Mouse (Mus musculus): ENCODE measurements around the gene Elmsan1. TPM values are rescaled to one million over a fixed set of nuclear protein-coding genes. Genes with fewer than 3 reads are reported as not detected.

The Elmsan1 gene
- polyA plus RNA-seq, 1 experiment from 2014 or later, result 9.2 TPM

GRCm38 (mm10) chr12:84198076-84198679 lies 20.5 kb downstream of the Elmsan1 start:
- Histone ChIP-seq H3K4me1 (peaks cover 47% of the 10 kb centered on the region), H3K36me3 (no peaks in the 10 kb centered on the region; the same call in 1 of the 2 replicates), H3K9me3 (replicated peaks) (no peaks in the 10 kb centered on the region), H3K27me3 (ENCODE audit: low read depth, poor library complexity, severe bottlenecking) (no peaks in the 10 kb centered on the region), H3K27ac (no peak overlapping the region), H3K4me3 (no peak overlapping the region)
- DNase-seq (ENCODE audit: low spot score), result no peak
- WGBS, result 66% methylated on average over 8 of the region's 8 CpGs

GRCm38 (mm10) chr12:84195195-84195594 lies 23.5 kb downstream of the Elmsan1 start:
- no peak for DNase-seq (ENCODE audit: low spot score)
- H3K4me3 ChIP-seq, result no peak overlapping the region
- H3K27ac ChIP-seq, result peak overlapping the region; percentile 26; the same call in 1 of the 2 replicates
- no peaks in the 10 kb centered on the region; the same call in 1 of the 2 replicates for H3K36me3 ChIP-seq
- 33% methylated on average over 6 of the region's 6 CpGs for WGBS
- peaks cover 72% of the 10 kb centered on the region for H3K4me1 ChIP-seq
- no peaks in the 10 kb centered on the region for H3K9me3 ChIP-seq (replicated peaks)
- H3K27me3 ChIP-seq (ENCODE audit: low read depth, poor library complexity, severe bottlenecking), result no peaks in the 10 kb centered on the region

DNA sequence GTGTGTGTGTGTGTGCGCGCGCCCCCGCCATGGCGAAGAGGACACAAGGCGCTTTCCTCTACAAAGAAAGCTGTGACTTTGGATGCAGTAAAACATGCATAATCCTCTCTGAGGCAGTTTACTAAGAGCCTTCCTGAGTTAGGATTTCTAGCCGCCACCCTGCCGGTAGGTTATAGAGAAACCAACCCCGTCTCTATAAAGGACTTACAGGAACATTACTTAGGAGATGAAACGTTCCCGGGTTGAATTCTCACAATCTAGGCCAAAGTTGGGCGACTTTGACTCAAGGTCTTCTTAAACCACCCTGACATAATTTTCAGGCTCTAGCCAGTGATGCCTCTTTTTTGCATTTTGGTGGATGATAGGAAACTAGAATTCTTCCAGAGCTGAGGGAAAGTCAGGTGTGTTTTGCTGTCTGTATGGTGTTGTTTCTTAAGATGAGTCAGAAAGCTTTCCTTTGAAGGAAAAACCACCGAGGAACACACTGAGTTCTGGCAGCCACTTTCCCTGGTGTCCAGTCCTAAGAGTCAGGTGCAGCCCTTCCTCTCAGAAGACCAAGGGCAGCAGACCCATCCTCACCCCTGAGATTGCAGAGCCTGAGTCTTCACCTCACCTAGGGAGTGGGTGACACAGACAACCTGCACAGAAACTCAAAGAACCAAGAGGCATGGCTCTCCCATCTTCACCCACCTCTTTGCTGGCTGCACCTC lies 24.1 kb downstream of the Elmsan1 start:
- WGBS, result 7% methylated on average over 13 of the region's 13 CpGs
- H3K4me3 ChIP-seq, result peak overlapping the region; percentile 82
- peak overlapping the region; percentile 94 for H3K27ac ChIP-seq
- H3K36me3 ChIP-seq, result no peaks in the 10 kb centered on the region
- no peaks in the 10 kb centered on the region for H3K9me3 ChIP-seq (replicated peaks)
- H3K4me1 ChIP-seq, result peaks cover 78% of the 10 kb centered on the region
- DNase-seq (ENCODE audit: low spot score), result no peak
- no peaks in the 10 kb centered on the region for H3K27me3 ChIP-seq (ENCODE audit: low read depth, poor library complexity, severe bottlenecking)

- peak overlapping the region; percentile 94 for H3K27ac ChIP-seq
- WGBS, result under 1% methylated on average over 49 of the region's 49 CpGs
- no peaks in the 10 kb centered on the region for H3K36me3 ChIP-seq
- no peaks in the 10 kb centered on the region for H3K27me3 ChIP-seq (ENCODE audit: low read depth, poor library complexity, severe bottlenecking)
- H3K9me3 ChIP-seq (replicated peaks), result no peaks in the 10 kb centered on the region
- peak overlapping the region; percentile 82 for H3K4me3 ChIP-seq
- H3K4me1 ChIP-seq, result peaks cover 86% of the 10 kb centered on the region
- peak; percentile 93 for DNase-seq (ENCODE audit: low spot score)
Observed at GRCm38 (mm10) chr12:84193642-84194399, 24.9 kb downstream of the Elmsan1 start.

DNA sequence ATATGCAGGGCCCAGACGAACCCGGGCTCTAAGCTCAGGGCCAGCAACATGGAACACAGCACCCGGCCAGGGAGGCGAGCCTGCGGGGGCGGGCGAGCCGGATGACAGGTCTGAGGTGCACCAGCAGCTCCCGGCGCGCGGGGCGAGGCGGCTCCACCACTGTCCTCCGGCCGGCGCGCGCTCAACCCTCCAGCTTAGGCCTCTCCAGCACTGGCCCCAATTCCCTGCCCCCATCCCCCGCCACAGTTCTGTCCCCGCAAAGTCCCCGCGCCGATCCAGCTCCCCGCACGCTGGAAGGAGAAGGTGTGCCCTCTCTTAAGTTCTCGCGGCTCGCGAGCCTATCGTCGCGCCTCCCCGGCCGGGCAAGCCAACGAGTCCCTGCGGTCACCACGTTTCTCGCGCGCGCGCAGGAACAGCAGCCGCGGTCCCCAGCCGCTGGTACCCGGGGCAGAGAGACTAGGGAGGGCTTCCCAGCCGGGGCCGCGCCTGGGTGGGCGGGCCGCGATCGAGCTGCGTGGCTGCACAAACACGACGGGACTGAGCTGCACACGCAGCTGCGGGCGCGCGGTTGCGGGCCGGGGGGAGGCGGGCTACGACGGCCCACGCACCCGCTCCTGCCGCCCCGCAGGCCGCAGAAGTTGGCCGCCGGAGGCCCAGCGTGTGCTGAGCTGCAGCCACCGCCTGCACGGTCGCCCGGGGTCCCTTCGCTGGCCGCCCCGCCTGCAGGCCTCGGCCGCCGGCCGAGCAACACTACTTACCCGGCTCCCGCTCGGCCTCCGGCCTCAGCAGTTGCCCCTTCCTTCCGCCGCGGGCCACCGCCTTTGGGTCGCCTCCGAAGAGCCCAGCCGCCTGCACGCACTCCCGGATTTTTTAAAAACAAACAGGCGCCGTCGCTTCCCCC lies 25.7 kb downstream of the Elmsan1 start:
- Histone ChIP-seq H3K27ac (peak overlapping the region; percentile 94), H3K4me1 (peaks cover 90% of the 10 kb centered on the region), H3K4me3 (peak overlapping the region; percentile 82), H3K27me3 (ENCODE audit: low read depth, poor library complexity, severe bottlenecking) (no peaks in the 10 kb centered on the region), H3K36me3 (no peaks in the 10 kb centered on the region), H3K9me3 (replicated peaks) (no peaks in the 10 kb centered on the region)
- peak; percentile 83 for DNase-seq (ENCODE audit: low spot score)
- under 1% methylated on average over 96 of the region's 102 CpGs for WGBS

DNA sequence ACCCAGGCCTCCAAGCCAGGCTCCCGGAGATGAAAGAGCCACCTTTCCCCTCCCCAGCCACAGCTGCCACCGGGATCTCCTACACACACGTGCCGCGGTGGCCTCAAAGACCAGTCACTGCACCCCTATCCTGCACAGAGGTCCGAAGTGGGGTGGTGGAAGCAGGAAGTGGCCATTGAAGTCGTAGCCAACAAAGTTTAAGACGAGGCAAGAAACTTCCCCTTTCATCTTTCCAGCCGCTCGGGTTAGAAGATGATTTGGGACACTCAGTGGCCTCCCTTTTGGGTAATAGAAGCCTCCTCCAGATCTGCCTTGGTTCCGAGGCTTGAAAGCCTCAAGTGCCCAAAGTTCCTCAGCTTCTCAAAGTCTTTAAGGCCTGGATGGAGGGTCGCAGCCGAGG lies 26.4 kb downstream of the Elmsan1 start:
- Histone ChIP-seq H3K36me3 (peaks cover 2% of the 10 kb centered on the region; the same call in 1 of the 2 replicates), H3K4me1 (peaks cover 94% of the 10 kb centered on the region), H3K27me3 (ENCODE audit: low read depth, poor library complexity, severe bottlenecking) (no peaks in the 10 kb centered on the region), H3K4me3 (peak overlapping the region; percentile 82), H3K9me3 (replicated peaks) (no peaks in the 10 kb centered on the region), H3K27ac (peak overlapping the region; percentile 94)
- WGBS, result under 1% methylated on average over 13 of the region's 13 CpGs
- peak; percentile 53 for DNase-seq (ENCODE audit: low spot score)

GRCm38 (mm10) chr12:84191770-84192169 lies 26.9 kb downstream of the Elmsan1 start:
- Histone ChIP-seq H3K27me3 (ENCODE audit: low read depth, poor library complexity, severe bottlenecking) (no peaks in the 10 kb centered on the region), H3K9me3 (replicated peaks) (no peaks in the 10 kb centered on the region), H3K4me1 (peaks cover 96% of the 10 kb centered on the region), H3K4me3 (peak overlapping the region; percentile 82), H3K27ac (peak overlapping the region; percentile 94), H3K36me3 (peaks cover 7% of the 10 kb centered on the region)
- WGBS, result 6% methylated on average over 5 of the region's 5 CpGs
- DNase-seq (ENCODE audit: low spot score), result no peak

DNA sequence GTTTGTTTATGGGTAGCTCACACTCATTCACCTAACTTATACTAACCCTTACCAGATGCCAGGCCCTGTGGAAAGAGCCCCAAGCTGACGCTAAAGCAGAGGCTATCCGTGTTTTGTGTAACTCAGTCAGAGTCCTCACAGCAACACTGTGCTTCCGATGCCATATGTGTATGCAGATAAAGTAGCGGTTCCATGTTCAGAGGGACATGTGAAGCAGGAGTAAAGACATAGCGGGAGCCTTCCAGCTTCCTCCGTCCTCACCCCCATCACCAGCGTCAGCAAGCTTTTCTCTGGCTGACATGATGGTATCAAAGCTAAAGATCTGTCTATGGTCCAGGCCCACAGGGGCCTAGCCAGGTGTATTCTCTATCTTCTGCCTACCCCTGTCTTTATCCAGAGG lies 27.5 kb downstream of the Elmsan1 start:
- H3K27me3 ChIP-seq (ENCODE audit: low read depth, poor library complexity, severe bottlenecking), result no peaks in the 10 kb centered on the region
- 50% methylated on average over 7 of the region's 7 CpGs for WGBS
- DNase-seq (ENCODE audit: low spot score), result no peak
- peak overlapping the region; percentile 82 for H3K4me3 ChIP-seq
- H3K27ac ChIP-seq, result peak overlapping the region; percentile 94; the same call in 1 of the 2 replicates
- no peaks in the 10 kb centered on the region for H3K9me3 ChIP-seq (replicated peaks)
- peaks cover 12% of the 10 kb centered on the region for H3K36me3 ChIP-seq
- peaks cover 91% of the 10 kb centered on the region for H3K4me1 ChIP-seq

- no peaks in the 10 kb centered on the region for H3K27me3 ChIP-seq (ENCODE audit: low read depth, poor library complexity, severe bottlenecking)
- peaks cover 19% of the 10 kb centered on the region for H3K36me3 ChIP-seq
- H3K4me1 ChIP-seq, result peaks cover 91% of the 10 kb centered on the region
- H3K4me3 ChIP-seq, result peak overlapping the region; percentile 82
- H3K9me3 ChIP-seq (replicated peaks), result no peaks in the 10 kb centered on the region
- 28% methylated on average over 13 of the region's 15 CpGs for WGBS
- H3K27ac ChIP-seq, result peak overlapping the region; percentile 51; the same call in 1 of the 2 replicates
- DNase-seq (ENCODE audit: low spot score), result no peak
Observed at GRCm38 (mm10) chr12:84190151-84190820, 28.4 kb downstream of the Elmsan1 start.

DNA sequence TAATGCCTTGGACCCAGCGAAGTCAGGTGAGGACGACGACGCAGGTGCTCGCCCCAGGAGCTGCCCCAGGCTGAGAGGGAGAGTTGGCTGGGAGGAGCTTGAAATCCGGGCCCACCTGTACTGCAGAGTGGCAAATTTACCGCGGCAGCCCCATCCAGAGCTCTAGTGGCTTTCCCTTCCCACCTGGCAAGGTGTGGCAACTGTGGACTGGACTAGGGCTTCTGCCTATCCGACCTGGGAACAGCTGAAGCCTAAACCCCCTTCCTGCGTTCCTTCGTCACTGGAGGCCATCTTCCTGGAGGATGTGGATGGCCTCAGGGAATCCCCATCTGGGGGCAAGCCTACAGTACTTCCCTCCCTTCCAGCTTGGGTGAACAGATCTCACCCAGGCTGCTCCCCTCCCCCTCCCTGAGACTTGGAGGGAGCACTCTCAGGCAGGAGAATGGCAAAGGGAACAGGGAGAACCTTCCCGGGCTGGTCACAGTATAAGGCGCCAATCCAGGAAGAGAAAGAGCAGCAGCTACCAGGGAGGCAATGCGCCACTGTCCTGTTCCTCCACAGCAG lies 29.7 kb downstream of the Elmsan1 start:
- no peak for DNase-seq (ENCODE audit: low spot score)
- H3K27me3 ChIP-seq (ENCODE audit: low read depth, poor library complexity, severe bottlenecking), result no peaks in the 10 kb centered on the region
- peaks cover 32% of the 10 kb centered on the region for H3K36me3 ChIP-seq
- peak overlapping the region; percentile 71 for H3K27ac ChIP-seq
- no peak overlapping the region for H3K4me3 ChIP-seq
- WGBS, result 64% methylated on average over 14 of the region's 14 CpGs
- H3K4me1 ChIP-seq, result peaks cover 77% of the 10 kb centered on the region
- H3K9me3 ChIP-seq (replicated peaks), result no peaks in the 10 kb centered on the region

GRCm38 (mm10) chr12:84187752-84188601 lies 30.7 kb downstream of the Elmsan1 start:
- Histone ChIP-seq H3K4me1 (peaks cover 70% of the 10 kb centered on the region), H3K9me3 (replicated peaks) (no peaks in the 10 kb centered on the region), H3K4me3 (no peak overlapping the region), H3K27me3 (ENCODE audit: low read depth, poor library complexity, severe bottlenecking) (no peaks in the 10 kb centered on the region), H3K27ac (peak overlapping the region; percentile 71), H3K36me3 (peaks cover 32% of the 10 kb centered on the region)
- 67% methylated on average over 15 of the region's 15 CpGs for WGBS
- peak; percentile 54 for DNase-seq (ENCODE audit: low spot score)
